Mouse (Mus musculus): Measurements from ENCODE around the gene Rab7b.

Gene Rab7b

DNA sequence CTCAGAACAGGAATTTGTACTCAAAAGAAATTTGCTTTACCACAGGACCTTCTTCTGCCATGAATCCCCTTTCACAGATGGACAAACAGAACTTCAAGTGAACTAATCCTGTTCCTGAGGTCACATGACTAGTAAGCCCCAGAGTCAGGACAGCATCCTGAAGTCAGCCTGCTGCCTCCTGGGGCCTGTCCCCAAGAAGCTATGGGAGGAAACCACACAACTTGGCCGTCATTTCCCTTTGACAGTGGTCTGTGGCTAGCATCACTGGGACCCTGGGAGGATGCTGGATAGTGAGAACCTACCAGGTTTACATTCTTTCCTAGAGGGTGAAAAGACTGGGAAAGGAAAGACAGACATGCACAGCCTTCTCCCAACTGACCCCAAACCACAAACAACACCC lies 50.3 kb downstream of the Rab7b start:
- no peak for DNase-seq (ENCODE audit: low read depth)

GRCm38 (mm10) chr1:131739481-131740160 lies 51.1 kb downstream of the Rab7b start:
- no peak for DNase-seq (ENCODE audit: low read depth)

GRCm38 (mm10) chr1:131743868-131744464 lies 55.5 kb downstream of the Rab7b start, which contains the start of gene Slc26a9:
Gene Slc26a9 (plus strand): TSS chr1:131744022.
- no peak for DNase-seq (ENCODE audit: low read depth)

DNA sequence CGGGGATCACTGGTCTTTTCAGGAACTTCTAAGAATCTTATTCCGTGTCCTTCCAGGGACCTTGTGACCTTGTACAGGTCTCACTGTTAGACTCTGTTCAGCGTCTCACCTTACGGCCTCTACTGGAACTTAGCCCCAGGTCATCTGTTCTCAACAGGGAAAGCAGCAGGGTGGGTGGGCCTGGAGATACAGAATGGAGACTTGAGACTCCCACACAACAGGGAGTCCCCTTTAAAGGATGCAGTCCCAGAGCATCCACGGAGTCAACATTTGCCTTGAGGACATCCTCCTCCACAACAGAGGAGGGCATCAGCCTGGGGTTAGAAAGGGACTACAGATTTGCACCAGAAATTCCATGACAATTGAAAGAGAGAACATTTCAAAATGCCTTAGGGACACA lies 56.9 kb downstream of the Rab7b start:
- DNase-seq (ENCODE audit: low read depth): no peak

DNA sequence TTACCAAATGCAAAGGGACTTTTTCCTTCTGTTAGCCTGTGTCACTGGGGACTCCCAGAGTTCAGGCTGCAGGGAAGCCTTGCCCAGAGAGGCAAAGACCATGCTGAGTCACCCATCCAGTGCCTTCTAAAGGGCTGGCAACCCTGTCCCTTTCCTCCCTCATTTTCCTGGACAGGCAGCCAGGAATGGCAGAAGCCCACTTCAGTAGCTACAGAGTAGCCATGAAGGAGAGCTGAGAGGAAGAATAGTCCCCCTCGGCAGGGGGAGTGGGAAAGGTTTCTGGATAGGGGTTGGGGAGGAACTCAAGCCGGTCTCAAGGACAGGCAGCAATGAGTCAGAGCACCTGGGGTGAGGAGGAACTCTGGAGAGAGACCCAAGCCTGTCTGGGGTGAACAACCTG lies 59.3 kb downstream of the Rab7b start:
- no peak for DNase-seq (ENCODE audit: low read depth)

DNA sequence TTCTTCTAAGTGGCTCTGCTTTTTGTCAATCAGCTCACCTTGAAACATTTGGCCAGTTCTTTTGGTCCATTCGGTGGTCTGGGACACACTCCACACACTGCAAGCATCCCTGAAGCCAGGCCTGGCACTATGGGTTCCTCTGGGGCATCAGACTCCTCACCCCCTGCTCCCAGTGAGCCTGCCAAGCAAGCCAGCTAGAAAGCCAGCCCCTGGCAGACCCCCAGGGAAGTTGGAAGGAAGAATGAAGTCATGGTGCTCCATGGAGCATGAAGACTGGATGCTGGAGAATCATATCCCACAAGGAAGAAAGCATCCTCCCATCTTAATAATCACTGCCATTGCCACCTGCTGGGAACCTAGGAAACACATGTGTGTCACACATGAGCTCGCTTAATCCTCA lies 60.1 kb downstream of the Rab7b start:
- DNase-seq (ENCODE audit: low read depth): no peak

- DNase-seq (ENCODE audit: low read depth): no peak
Observed at GRCm38 (mm10) chr1:131749706-131750545, 61.4 kb downstream of the Rab7b start.

GRCm38 (mm10) chr1:131751181-131751890 lies 62.8 kb downstream of the Rab7b start:
- no peak for DNase-seq (ENCODE audit: low read depth)

- DNase-seq (ENCODE audit: low read depth): no peak
Observed at GRCm38 (mm10) chr1:131751891-131752311, 63.4 kb downstream of the Rab7b start.

DNA sequence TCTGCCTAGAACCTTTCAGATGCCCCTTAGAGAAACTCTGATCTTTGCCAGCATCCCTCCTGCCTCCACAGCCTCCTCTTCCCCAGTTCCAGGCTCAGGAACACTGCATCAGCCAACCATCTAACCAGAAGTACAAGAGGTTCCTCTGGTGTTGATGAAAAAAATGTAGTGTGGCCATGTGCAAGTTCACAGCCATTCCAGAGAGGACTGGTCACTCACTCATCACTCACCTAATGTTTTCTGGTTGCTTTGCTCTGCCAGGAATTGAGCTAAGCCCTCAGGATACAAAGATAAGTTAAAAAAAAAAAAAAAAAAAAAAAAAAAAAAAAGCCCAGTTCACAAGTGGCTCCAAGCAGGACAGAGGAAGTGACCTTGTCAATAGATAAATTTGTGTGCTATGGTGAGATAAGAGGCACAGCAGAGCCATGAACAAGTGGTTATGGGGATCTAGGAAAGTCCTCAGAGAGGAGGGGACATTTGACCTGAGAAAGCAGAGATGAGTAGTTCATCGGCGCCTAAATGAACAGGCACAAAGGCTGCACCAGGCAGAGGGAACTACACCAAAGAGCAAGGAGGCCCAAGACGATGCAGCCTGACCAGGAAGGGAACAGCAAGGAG lies 65.8 kb downstream of the Rab7b start:
- no peak for DNase-seq (ENCODE audit: low read depth)

DNA sequence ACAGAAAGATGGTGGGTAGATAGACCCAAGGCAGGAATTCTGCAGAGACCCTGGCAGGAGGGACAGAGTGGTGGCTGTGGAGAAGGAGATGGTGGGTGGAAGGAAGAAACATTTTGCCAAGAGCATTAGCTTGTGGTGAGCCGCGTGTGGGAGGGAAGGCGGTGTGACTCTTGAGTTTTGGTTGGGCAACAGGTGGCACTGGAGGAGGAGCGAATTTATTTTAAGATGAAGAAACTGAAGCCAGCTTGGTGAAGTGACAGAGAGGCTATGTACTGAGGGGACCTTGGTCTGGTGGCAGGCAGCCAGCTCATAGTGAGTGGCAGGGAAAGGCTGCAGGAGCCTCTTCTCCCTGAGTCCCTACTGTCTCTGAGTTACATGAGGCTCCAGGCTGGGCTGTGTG lies 66.4 kb downstream of the Rab7b start:
- DNase-seq (ENCODE audit: low read depth): no peak

GRCm38 (mm10) chr1:131757211-131757610 lies 68.7 kb downstream of the Rab7b start:
- no peak for DNase-seq (ENCODE audit: low read depth)

- no peak for DNase-seq (ENCODE audit: low read depth)
Observed at GRCm38 (mm10) chr1:131758796-131759195, 70.3 kb downstream of the Rab7b start.

- no peak for DNase-seq (ENCODE audit: low read depth)
Observed at GRCm38 (mm10) chr1:131759667-131760427, 71.4 kb downstream of the Rab7b start.

- no peak for DNase-seq (ENCODE audit: low read depth)
Observed at GRCm38 (mm10) chr1:131760428-131760820, 71.9 kb downstream of the Rab7b start.

- no peak for DNase-seq (ENCODE audit: low read depth)
Observed at GRCm38 (mm10) chr1:131761079-131761831, 72.8 kb downstream of the Rab7b start.

DNA sequence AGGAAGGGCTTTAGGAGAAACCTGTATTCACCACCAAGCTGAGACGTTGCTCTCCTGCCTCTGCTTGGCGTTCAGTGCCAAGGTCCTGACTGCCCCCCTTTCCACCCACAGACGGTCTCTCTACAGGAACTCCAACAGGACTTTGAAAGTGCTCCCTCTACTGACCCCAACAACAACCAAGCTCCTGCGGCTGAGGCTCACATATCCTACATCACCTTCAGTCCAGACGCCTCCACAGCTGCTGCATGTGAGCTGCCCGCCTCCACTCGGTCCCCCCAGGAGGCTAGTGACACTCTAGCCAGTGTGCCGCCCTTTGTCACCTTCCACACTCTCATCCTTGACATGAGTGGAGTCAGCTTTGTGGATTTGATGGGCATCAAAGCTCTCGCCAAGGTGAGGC lies 75.2 kb downstream of the Rab7b start:
- no peak for DNase-seq (ENCODE audit: low read depth)

GRCm38 (mm10) chr1:131764581-131765338 lies 76.3 kb downstream of the Rab7b start:
- DNase-seq (ENCODE audit: low read depth): no peak
